Mouse (Mus musculus) midbrain, embryonic 14.5 days (tissue): ENCODE results near the gene Crispld2. TPM values are rescaled to one million over a fixed set of nuclear protein-coding genes. Genes with fewer than 3 reads are reported as not detected.

Experiments used
- ATAC-seq: fragments of 200-750 bp; cut with Nextera tagmentation; 2 replicates; pipeline ENCODE4 v1.8.0; 2017; ENCODE audit warnings: moderate number of reproducible peaks, moderate library complexity; ENCODE audit not compliant: low FRiP score, low TSS enrichment
- DNase-seq: peaks from one replicate; pipeline ENCODE4 v3.0.0-alpha.2; 2015
- H3K27ac ChIP-seq: fragments of 300-500 bp; sonication (generic); replicated peaks from 2 replicates; pipeline ENCODE4 v1.5.1; 2014; ENCODE audit warnings: mild to moderate bottlenecking, low read depth, low read length, moderate library complexity
- H3K27me3 ChIP-seq: fragments of 300-500 bp; sonication (generic); 2 replicates; pipeline ENCODE4 v1.6.1; 2014; ENCODE audit warnings: low read length, control low read depth, mixed read lengths; ENCODE audit not compliant: control insufficient read depth, insufficient read depth
- H3K36me3 ChIP-seq: fragments of 300-500 bp; sonication (generic); 2 replicates; pipeline ENCODE4 v1.6.1; 2014; ENCODE audit warnings: low read length, control low read depth; ENCODE audit not compliant: control insufficient read depth, insufficient read depth
- H3K4me1 ChIP-seq: fragments of 300-500 bp; sonication (generic); 2 replicates; pipeline ENCODE4 v1.6.1; 2014; ENCODE audit warnings: mild to moderate bottlenecking, antibody characterized with exemption, low read length, control low read depth; ENCODE audit not compliant: control insufficient read depth, insufficient read depth
- H3K4me2 ChIP-seq: fragments of 300-500 bp; sonication (generic); 2 replicates; pipeline ENCODE4 v1.6.1; 2014; ENCODE audit warnings: mild to moderate bottlenecking, low read length, moderate library complexity
- H3K4me3 ChIP-seq: fragments of 300-500 bp; sonication (generic); replicated peaks from 2 replicates; pipeline ENCODE4 v1.5.1; 2014; ENCODE audit warnings: low read depth, low read length
- H3K9ac ChIP-seq: fragments of 300-500 bp; sonication (generic); replicated peaks from 2 replicates; pipeline ENCODE4 v1.6.1; 2014; ENCODE audit warnings: mild to moderate bottlenecking, low read length, moderate library complexity
- H3K9me3 ChIP-seq: fragments of 300-500 bp; sonication (generic); 2 replicates; pipeline ENCODE4 v1.6.1; 2016; ENCODE audit warnings: low read length, control low read depth, mixed read lengths; ENCODE audit not compliant: control insufficient read depth
- WGBS: fragments of 180-500 bp; shearing (Covaris S2); extraction: QIAGEN DNeasy Blood & Tissue Kit; methylation state at CpG from one replicate; pipeline ENCODE4 v1.1.7; 2014; 5-methylcytosine and 5-hydroxymethylcytosine counted together
- polyA plus RNA-seq: library from polyadenylated mRNA; unstranded; fragments of >200 nt; fragmentation: Nextera tagmentation; extraction: Ambion mirVana; gene quantifications from 2 replicates; pipeline ENCODE4 v1.2.1, GENCODE M21; 2014

Crispld2 gene
- polyA plus RNA-seq, 1 experiment from 2014 or later, result 1.1 TPM

GRCm38 (mm10) chr8:120054833-120055232, 62.6 kb downstream of the Crispld2 start:
- no peak overlapping the region for H3K9ac ChIP-seq
- no peaks in the 10 kb centered on the region for H3K36me3 ChIP-seq
- H3K27me3 ChIP-seq, result no peaks in the 10 kb centered on the region
- no peak overlapping the region for H3K4me2 ChIP-seq
- H3K4me3 ChIP-seq, result no peak overlapping the region
- DNase-seq, result no peak
- H3K4me1 ChIP-seq, result no peaks in the 10 kb centered on the region
- H3K9me3 ChIP-seq, result peaks cover 4% of the 10 kb centered on the region; the same call in 1 of the 2 replicates
- no peak overlapping the region for H3K27ac ChIP-seq
- 91% methylated on average over 3 of the region's 3 CpGs for WGBS
- no peak for ATAC-seq

GRCm38 (mm10) chr8:120057078-120057477, 64.8 kb downstream of the Crispld2 start:
- H3K27me3 ChIP-seq, result no peaks in the 10 kb centered on the region
- H3K36me3 ChIP-seq, result no peaks in the 10 kb centered on the region
- 71% methylated on average over 2 of the region's 2 CpGs for WGBS
- no peaks in the 10 kb centered on the region for H3K4me1 ChIP-seq
- DNase-seq (no peak), ATAC-seq (no peak)
- no peak overlapping the region for H3K4me3 ChIP-seq
- H3K4me2 ChIP-seq, result no peak overlapping the region
- no peak overlapping the region for H3K27ac ChIP-seq
- no peak overlapping the region for H3K9ac ChIP-seq
- peaks cover 4% of the 10 kb centered on the region; the same call in 1 of the 2 replicates for H3K9me3 ChIP-seq

GRCm38 (mm10) chr8:120062742-120063141, 70.5 kb downstream of the Crispld2 start:
- Histone ChIP-seq H3K36me3 (no peaks in the 10 kb centered on the region), H3K4me1 (no peaks in the 10 kb centered on the region), H3K27me3 (no peaks in the 10 kb centered on the region), H3K27ac (no peak overlapping the region), H3K9me3 (no peaks in the 10 kb centered on the region), H3K4me2 (no peak overlapping the region), H3K9ac (no peak overlapping the region), H3K4me3 (no peak overlapping the region)
- ATAC-seq, result no peak
- DNase-seq, result no peak
- WGBS, result 86% methylated on average over 14 of the region's 14 CpGs

GRCm38 (mm10) chr8:120063326-120063725, 71.1 kb downstream of the Crispld2 start:
- no peaks in the 10 kb centered on the region for H3K36me3 ChIP-seq
- H3K27me3 ChIP-seq, result no peaks in the 10 kb centered on the region
- no peak for DNase-seq
- no peak overlapping the region for H3K4me2 ChIP-seq
- no peak overlapping the region for H3K27ac ChIP-seq
- no peaks in the 10 kb centered on the region for H3K4me1 ChIP-seq
- WGBS, result 79% methylated on average over 3 of the region's 3 CpGs
- ATAC-seq, result no peak
- no peak overlapping the region for H3K4me3 ChIP-seq
- H3K9ac ChIP-seq, result no peak overlapping the region
- H3K9me3 ChIP-seq, result no peaks in the 10 kb centered on the region

GRCm38 (mm10) chr8:120065611-120066010, 73.4 kb downstream of the Crispld2 start:
- Histone ChIP-seq H3K9me3 (no peaks in the 10 kb centered on the region), H3K9ac (no peak overlapping the region), H3K27ac (no peak overlapping the region), H3K4me1 (no peaks in the 10 kb centered on the region), H3K27me3 (no peaks in the 10 kb centered on the region), H3K4me3 (no peak overlapping the region), H3K36me3 (no peaks in the 10 kb centered on the region), H3K4me2 (no peak overlapping the region)
- 91% methylated on average over 8 of the region's 8 CpGs for WGBS
- ATAC-seq (no peak), DNase-seq (no peak)

GRCm38 (mm10) chr8:120066226-120066625, 74.0 kb downstream of the Crispld2 start:
- no peak overlapping the region for H3K9ac ChIP-seq
- H3K4me2 ChIP-seq, result no peak overlapping the region
- no peaks in the 10 kb centered on the region for H3K4me1 ChIP-seq
- no peak overlapping the region for H3K4me3 ChIP-seq
- WGBS, result 90% methylated on average over 4 of the region's 4 CpGs
- no peaks in the 10 kb centered on the region for H3K27me3 ChIP-seq
- H3K36me3 ChIP-seq, result no peaks in the 10 kb centered on the region
- no peak overlapping the region for H3K27ac ChIP-seq
- DNase-seq, result no peak
- no peaks in the 10 kb centered on the region for H3K9me3 ChIP-seq
- ATAC-seq, result no peak

GRCm38 (mm10) chr8:120067936-120068668, 75.9 kb downstream of the Crispld2 start:
- Histone ChIP-seq H3K36me3 (no peaks in the 10 kb centered on the region), H3K4me3 (no peak overlapping the region), H3K9ac (no peak overlapping the region), H3K4me2 (no peak overlapping the region), H3K4me1 (0 out of 2 replicates have a peak, but pooled peaks cover 4% of the 10 kb centered on the region), H3K27me3 (no peaks in the 10 kb centered on the region), H3K27ac (no peak overlapping the region), H3K9me3 (no peaks in the 10 kb centered on the region)
- DNase-seq (no peak), ATAC-seq (no peak)
- 62% methylated on average over 19 of the region's 19 CpGs for whole genome bisulfite sequencing

GRCm38 (mm10) chr8:120071684-120072083, 79.4 kb downstream of the Crispld2 start:
- peak; percentile 90 for DNase-seq
- Histone ChIP-seq H3K9ac (no peak overlapping the region), H3K4me2 (no peak overlapping the region), H3K36me3 (no peaks in the 10 kb centered on the region), H3K4me3 (no peak overlapping the region), H3K27ac (no peak overlapping the region), H3K27me3 (no peaks in the 10 kb centered on the region), H3K9me3 (no peaks in the 10 kb centered on the region), H3K4me1 (0 out of 2 replicates have a peak, but pooled peaks cover 4% of the 10 kb centered on the region)
- 28% methylated on average over 4 of the region's 4 CpGs for WGBS
- ATAC-seq, result 0 out of 2 replicates have a peak, but pooled peaks have one; percentile 60

GRCm38 (mm10) chr8:120072259-120072658, 80.0 kb downstream of the Crispld2 start:
- no peak for DNase-seq
- no peak for ATAC-seq
- 47% methylated on average over 9 of the region's 9 CpGs for WGBS

More at GRCm38 (mm10) chr8:120072259-120072658, 80.0 kb downstream of the Crispld2 start:
- Histone ChIP-seq H3K36me3 (no peaks in the 10 kb centered on the region), H3K4me1 (0 out of 2 replicates have a peak, but pooled peaks cover 4% of the 10 kb centered on the region), H3K27ac (no peak overlapping the region), H3K4me2 (no peak overlapping the region), H3K4me3 (no peak overlapping the region), H3K9me3 (no peaks in the 10 kb centered on the region), H3K27me3 (no peaks in the 10 kb centered on the region), H3K9ac (no peak overlapping the region)
